Mouse (Mus musculus): Measurements from ENCODE around the gene Mus81. TPM values are rescaled to one million over a fixed set of nuclear protein-coding genes. Genes with fewer than 3 reads are reported as not detected.

The Mus81 gene
- polyA plus RNA-seq, 1 experiment: 149 TPM

DNA sequence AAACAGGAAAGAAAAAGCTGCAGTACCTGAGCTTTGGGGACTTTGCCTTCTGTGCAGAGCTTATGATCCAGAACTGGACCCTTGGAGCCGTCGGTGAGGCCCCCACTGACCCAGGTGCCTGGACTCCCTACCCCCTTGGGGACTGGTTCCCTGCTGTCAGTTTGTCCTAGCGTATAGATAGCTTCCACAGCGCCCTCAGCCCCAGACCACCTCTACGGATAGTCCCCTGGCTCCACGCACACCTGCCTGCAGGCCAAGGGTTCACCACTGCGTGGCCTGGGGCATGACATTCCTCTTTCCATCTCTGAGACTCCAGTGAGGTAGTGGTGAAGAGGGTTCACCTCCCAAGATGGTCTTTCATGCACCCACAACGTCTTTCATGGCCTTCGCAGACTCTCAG is 25.0 kb downstream of the Mus81 start:
- Histone ChIP-seq H3K4me1 (replicated peaks; ENCODE audit: control insufficient read depth, insufficient read depth, low read length) (peaks cover 14% of the 10 kb centered on the region), H3K4me3 (ENCODE audit: control insufficient read depth, insufficient read depth, low read length) (no peak overlapping the region), H3K27me3 (ENCODE audit: control insufficient read depth, insufficient read depth, low read length) (no peaks in the 10 kb centered on the region), H3K27ac (ENCODE audit: control insufficient read depth, insufficient read depth, low read length) (no peak overlapping the region), H3K36me3 (ENCODE audit: control insufficient read depth, insufficient read depth, low read length) (peaks cover 5% of the 10 kb centered on the region)
- 94% methylated on average over 9 of the region's 9 CpGs for WGBS
- TF ChIP-seq POLR2A (IDR thresholded peaks at IDR 0.05; ENCODE audit: control insufficient read depth, extremely low read depth, insufficient read depth, low read length, poor library complexity) (no peak), CTCF (IDR thresholded peaks at IDR 0.05; ENCODE audit: borderline replicate concordance, control insufficient read depth, extremely low read depth, insufficient read depth, low read length, poor library complexity) (no peak)
- DNase-seq: no peak

DNA sequence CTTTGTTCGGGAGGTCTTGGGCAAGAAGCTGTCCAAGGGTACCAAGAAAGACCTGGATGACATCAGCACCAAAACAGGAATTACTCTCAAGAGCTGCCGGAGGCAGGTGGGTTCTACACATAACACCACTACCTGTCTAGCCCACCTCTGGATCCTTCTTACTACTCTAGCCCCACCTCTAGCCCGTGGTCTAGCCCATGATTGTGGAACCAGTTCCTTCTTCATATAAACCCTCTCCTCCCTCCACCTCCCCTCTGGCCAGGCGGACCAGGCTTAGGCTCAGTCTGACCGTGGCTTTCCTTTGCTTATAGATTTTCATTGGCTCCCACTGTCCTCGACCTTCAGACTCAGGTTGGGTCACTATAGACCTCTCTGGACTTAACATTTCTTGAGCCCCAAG is 26.8 kb downstream of the Mus81 start:
- no peak for DNase-seq
- WGBS: 84% methylated on average over 6 of the region's 6 CpGs
- Histone ChIP-seq H3K27me3 (ENCODE audit: control insufficient read depth, insufficient read depth, low read length) (no peaks in the 10 kb centered on the region), H3K27ac (ENCODE audit: control insufficient read depth, insufficient read depth, low read length) (no peak overlapping the region), H3K4me1 (replicated peaks; ENCODE audit: control insufficient read depth, insufficient read depth, low read length) (peaks cover 15% of the 10 kb centered on the region), H3K4me3 (ENCODE audit: control insufficient read depth, insufficient read depth, low read length) (no peak overlapping the region), H3K36me3 (ENCODE audit: control insufficient read depth, insufficient read depth, low read length) (peaks cover 5% of the 10 kb centered on the region)
- TF ChIP-seq CTCF (IDR thresholded peaks at IDR 0.05; ENCODE audit: borderline replicate concordance, control insufficient read depth, extremely low read depth, insufficient read depth, low read length, poor library complexity): no peak
- TF ChIP-seq POLR2A (IDR thresholded peaks at IDR 0.05; ENCODE audit: control insufficient read depth, extremely low read depth, insufficient read depth, low read length, poor library complexity): no peak

DNA sequence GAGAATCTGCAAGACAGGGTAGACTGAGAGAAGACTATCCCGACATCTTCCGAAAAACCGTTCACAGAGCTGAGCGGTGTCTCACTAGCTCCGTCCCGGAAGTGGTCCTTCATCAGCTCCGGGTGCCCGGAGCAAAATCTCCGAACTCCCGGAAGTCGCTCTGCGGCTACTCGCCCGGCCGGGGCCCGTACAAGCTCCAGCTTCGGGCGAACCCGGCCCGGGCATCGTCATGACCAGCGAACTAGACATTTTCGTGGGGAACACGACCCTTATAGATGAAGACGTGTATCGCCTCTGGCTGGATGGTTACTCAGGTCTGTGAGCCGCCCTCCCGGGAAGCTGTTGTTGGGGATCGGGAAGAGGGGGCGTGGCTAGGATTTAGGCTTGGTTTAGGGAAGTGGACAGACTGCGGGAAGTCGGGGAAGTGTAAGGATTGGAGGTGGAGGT is 27.7 kb downstream of the Mus81 start, which contains the start of gene Fibp:
Fibp (plus strand) TSS at position 151 of the 447 bp plus-strand sequence.
- under 1% methylated on average over 32 of the region's 32 CpGs for WGBS
- Histone ChIP-seq H3K4me3 (ENCODE audit: control insufficient read depth, insufficient read depth, low read length) (peak within 1 kb of the TSS; percentile 96), H3K4me1 (replicated peaks; ENCODE audit: control insufficient read depth, insufficient read depth, low read length) (peaks cover 24% of the 10 kb centered on the region), H3K27ac (ENCODE audit: control insufficient read depth, insufficient read depth, low read length) (peak within 1 kb of the TSS; percentile 8), H3K27me3 (ENCODE audit: control insufficient read depth, insufficient read depth, low read length) (no peaks in the 10 kb centered on the region), H3K36me3 (ENCODE audit: control insufficient read depth, insufficient read depth, low read length) (peaks cover 5% of the 10 kb centered on the region)
- TF ChIP-seq POLR2A (IDR thresholded peaks at IDR 0.05; ENCODE audit: control insufficient read depth, extremely low read depth, insufficient read depth, low read length, poor library complexity) (peak; percentile 67; the same call in 1 of the 2 replicates), CTCF (IDR thresholded peaks at IDR 0.05; ENCODE audit: borderline replicate concordance, control insufficient read depth, extremely low read depth, insufficient read depth, low read length, poor library complexity) (no peak; the same call in 1 of the 2 replicates)
- peak; percentile 79 for DNase-seq

GRCm38 (mm10) chr19:5459896-5460295 is 28.3 kb downstream of the Mus81 start:
- Histone ChIP-seq H3K4me1 (replicated peaks; ENCODE audit: control insufficient read depth, insufficient read depth, low read length) (peaks cover 25% of the 10 kb centered on the region), H3K36me3 (ENCODE audit: control insufficient read depth, insufficient read depth, low read length) (peaks cover under 1% of the 10 kb centered on the region), H3K27me3 (ENCODE audit: control insufficient read depth, insufficient read depth, low read length) (no peaks in the 10 kb centered on the region), H3K27ac (ENCODE audit: control insufficient read depth, insufficient read depth, low read length) (no peak overlapping the region; the same call in 1 of the 2 replicates), H3K4me3 (ENCODE audit: control insufficient read depth, insufficient read depth, low read length) (no peak overlapping the region)
- TF ChIP-seq CTCF (IDR thresholded peaks at IDR 0.05; ENCODE audit: borderline replicate concordance, control insufficient read depth, extremely low read depth, insufficient read depth, low read length, poor library complexity): no peak
- no peak for TF ChIP-seq POLR2A (IDR thresholded peaks at IDR 0.05; ENCODE audit: control insufficient read depth, extremely low read depth, insufficient read depth, low read length, poor library complexity)
- no peak for DNase-seq
- WGBS: 37% methylated on average over 3 of the region's 3 CpGs

DNA sequence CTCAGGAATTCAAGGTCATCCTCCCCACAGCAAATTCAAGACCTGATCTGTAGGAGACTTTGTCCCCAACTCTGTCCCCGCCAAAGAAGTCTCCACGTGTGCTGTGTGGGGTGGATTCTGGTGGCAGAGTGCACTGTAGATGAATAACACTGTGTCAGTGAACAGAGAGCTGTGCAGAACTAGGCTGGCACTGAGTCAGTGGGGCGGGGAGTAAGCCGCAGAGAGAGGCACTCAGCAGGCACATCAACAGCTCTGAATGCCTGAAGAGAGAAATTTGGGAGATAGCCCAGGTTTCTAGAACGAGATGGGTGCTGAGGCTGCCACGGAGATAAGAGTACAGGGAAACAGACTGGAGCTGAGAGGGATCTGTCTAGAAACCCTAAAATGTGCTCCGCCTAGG is 29.2 kb downstream of the Mus81 start:
- H3K4me3 ChIP-seq (ENCODE audit: control insufficient read depth, insufficient read depth, low read length): no peak overlapping the region
- H3K4me1 ChIP-seq (replicated peaks; ENCODE audit: control insufficient read depth, insufficient read depth, low read length): peaks cover 25% of the 10 kb centered on the region
- WGBS: 88% methylated on average over 7 of the region's 7 CpGs

DNA sequence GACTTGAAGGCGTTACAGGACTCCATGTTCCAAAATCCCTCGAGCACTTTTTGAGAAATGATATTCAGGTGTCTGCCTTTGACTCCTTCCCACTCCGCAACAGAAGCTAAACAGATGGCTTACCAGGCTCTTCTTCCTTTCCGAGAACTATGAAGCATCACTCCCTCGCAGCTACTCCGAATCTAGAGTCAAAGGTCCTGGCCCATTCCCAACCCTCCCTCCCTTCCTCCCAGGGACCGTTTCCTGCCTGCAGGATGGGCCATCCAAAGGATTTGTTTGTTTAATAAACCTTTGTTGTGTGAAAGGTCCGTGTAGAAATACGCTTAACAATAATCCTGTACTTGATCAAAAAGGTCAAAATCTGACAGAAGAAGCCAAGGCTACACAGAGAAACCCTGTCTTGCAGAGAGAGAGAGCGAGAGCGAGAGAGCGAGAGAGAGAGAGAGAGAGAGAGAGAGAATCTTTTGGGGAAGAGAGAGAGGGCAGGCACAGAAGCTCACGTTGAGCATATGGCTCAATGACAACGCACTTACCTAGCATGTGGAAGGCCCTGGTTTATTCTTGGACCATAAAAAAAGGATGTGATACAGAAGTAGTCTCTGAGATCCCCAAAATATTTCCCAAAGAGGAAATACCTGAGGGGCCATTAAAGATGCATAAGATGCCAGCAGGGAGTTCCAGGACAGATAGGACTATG is 30.3 kb downstream of the Mus81 start, which contains the start of gene Ccdc85b:
Ccdc85b (minus strand) TSS at position 149 of the 697 bp plus-strand sequence.
- TF ChIP-seq CTCF (IDR thresholded peaks at IDR 0.05; ENCODE audit: borderline replicate concordance, control insufficient read depth, extremely low read depth, insufficient read depth, low read length, poor library complexity) (no peak), POLR2A (IDR thresholded peaks at IDR 0.05; ENCODE audit: control insufficient read depth, extremely low read depth, insufficient read depth, low read length, poor library complexity) (no peak)
- Histone ChIP-seq H3K27ac (ENCODE audit: control insufficient read depth, insufficient read depth, low read length) (peak within 1 kb of the TSS; percentile 29; the same call in 1 of the 2 replicates), H3K4me1 (replicated peaks; ENCODE audit: control insufficient read depth, insufficient read depth, low read length) (peaks cover 25% of the 10 kb centered on the region), H3K27me3 (ENCODE audit: control insufficient read depth, insufficient read depth, low read length) (no peaks in the 10 kb centered on the region), H3K36me3 (ENCODE audit: control insufficient read depth, insufficient read depth, low read length) (no peaks in the 10 kb centered on the region), H3K4me3 (ENCODE audit: control insufficient read depth, insufficient read depth, low read length) (peak within 1 kb of the TSS; percentile 67)
- DNase-seq: no peak
- 15% methylated on average over 14 of the region's 14 CpGs for WGBS

More for the DNA sequence above, 29.2 kb downstream of the Mus81 start:
- TF ChIP-seq POLR2A (IDR thresholded peaks at IDR 0.05; ENCODE audit: control insufficient read depth, extremely low read depth, insufficient read depth, low read length, poor library complexity) (no peak), CTCF (IDR thresholded peaks at IDR 0.05; ENCODE audit: borderline replicate concordance, control insufficient read depth, extremely low read depth, insufficient read depth, low read length, poor library complexity) (no peak)
- no peaks in the 10 kb centered on the region for H3K27me3 ChIP-seq (ENCODE audit: control insufficient read depth, insufficient read depth, low read length)
- no peaks in the 10 kb centered on the region for H3K36me3 ChIP-seq (ENCODE audit: control insufficient read depth, insufficient read depth, low read length)
- DNase-seq: no peak
- H3K27ac ChIP-seq (ENCODE audit: control insufficient read depth, insufficient read depth, low read length): no peak overlapping the region
